In genomic region chr17:25881691-25882090, GRCm38 (mm10) we compare ENCODE assay signal across 13 mouse cellular contexts. TPM values are rescaled to one million over a fixed set of nuclear protein-coding genes. Genes with fewer than 3 reads are reported as not detected.
DNase-seq lines count a peak whose midpoint lies in the region; ATAC-seq and TF ChIP-seq lines count a peak whose summit lies in the region.
"Had no signal": no experiment of that assay in that cellular context is flagged by ENCODE, and none has a peak within 500 bp of the region (broad histone marks: within the 10 kb centered on the region; RNA-seq: fewer than 3 reads in every experiment).

No protein-coding gene starts in this region.

- H3K9ac ChIP-seq in hindbrain, embryonic 15.5 days, result 0 out of 2 replicates have a peak overlapping the region, but pooled peaks have one; percentile 13
- 0 out of 2 replicates have a peak overlapping the region, but pooled peaks have one; percentile 12 for H3K9ac ChIP-seq in neural tube, embryonic 13.5 days
- H3K9ac ChIP-seq: neural tube, embryonic 12.5 days had no signal

- H3K36me3 ChIP-seq in embryonic facial prominence, embryonic 10.5 days (replicated peaks), result peaks cover 69% of the 10 kb centered on the region
- peaks cover 11% of the 10 kb centered on the region for H3K36me3 ChIP-seq in hindbrain, embryonic 15.5 days
- peaks cover 63% of the 10 kb centered on the region for H3K36me3 ChIP-seq in neural tube, embryonic 13.5 days

- no peak for ATAC-seq in hindbrain, embryonic 15.5 days (ENCODE audit: low FRiP score, low read depth)
- no peak for ATAC-seq in neural tube, embryonic 13.5 days (ENCODE audit: low read depth)
- no peak for ATAC-seq in monocyte, adult 5-6 weeks (replicated peaks; ENCODE audit: insufficient number of reproducible peaks, low FRiP score, low TSS enrichment, poor library complexity, severe bottlenecking)
- ATAC-seq: intestine, postnatal 0 days had no signal

- H3K4me1 ChIP-seq in embryonic facial prominence, embryonic 10.5 days, result peaks cover 93% of the 10 kb centered on the region
- H3K4me1 ChIP-seq in hindbrain, embryonic 15.5 days (replicated peaks), result peaks cover 28% of the 10 kb centered on the region
- H3K4me1 ChIP-seq in neural tube, embryonic 13.5 days (replicated peaks), result peaks cover 24% of the 10 kb centered on the region

- H3K27me3 ChIP-seq in embryonic facial prominence, embryonic 10.5 days (replicated peaks; ENCODE audit: low read depth, poor library complexity, severe bottlenecking), result no peaks in the 10 kb centered on the region
- H3K27me3 ChIP-seq in hindbrain, embryonic 15.5 days, result no peaks in the 10 kb centered on the region
- H3K27me3 ChIP-seq in neural tube, embryonic 13.5 days, result no peaks in the 10 kb centered on the region
- H3K27me3 ChIP-seq: neural tube, embryonic 12.5 days had no signal

- WGBS in embryonic facial prominence, embryonic 10.5 days, result 10% methylated on average over 4 of the region's 4 CpGs
- WGBS in hindbrain, embryonic 15.5 days, result 29% methylated on average over 4 of the region's 4 CpGs
- WGBS in neural tube, embryonic 13.5 days, result 9% methylated on average over 4 of the region's 4 CpGs

- H3K9me3 ChIP-seq in embryonic facial prominence, embryonic 10.5 days, result no peaks in the 10 kb centered on the region
- no peaks in the 10 kb centered on the region for H3K9me3 ChIP-seq in hindbrain, embryonic 15.5 days
- H3K9me3 ChIP-seq in neural tube, embryonic 13.5 days, result no peaks in the 10 kb centered on the region
- H3K9me3 ChIP-seq: neural tube, embryonic 12.5 days had no signal

- H3K27ac ChIP-seq in layer of hippocampus, adult 2 months, result peak overlapping the region; percentile 67
- H3K27ac ChIP-seq in embryonic facial prominence, embryonic 10.5 days (replicated peaks), result peak overlapping the region; percentile 89
- H3K27ac ChIP-seq in hindbrain, embryonic 15.5 days (replicated peaks), result 0 out of 2 replicates have a peak overlapping the region, but pooled peaks have one; percentile 18
- peak overlapping the region; percentile 59 for H3K27ac ChIP-seq in neural tube, embryonic 13.5 days (replicated peaks)
- H3K27ac ChIP-seq: left cerebral cortex, adult 2 months; neural tube, embryonic 12.5 days had no signal

- no peak for TF ChIP-seq CTCF in layer of hippocampus, adult 2 months (conservative IDR thresholded peaks at IDR 0.05)

- H3K4me2 ChIP-seq in hindbrain, embryonic 15.5 days, result no peak overlapping the region
- H3K4me2 ChIP-seq in neural tube, embryonic 13.5 days, result no peak overlapping the region
- H3K4me2 ChIP-seq: neural tube, embryonic 12.5 days had no signal

- DNase-seq in layer of hippocampus, adult 2 months (ENCODE audit: low spot score in 2 of 2), result no peak
- DNase-seq in layer of hippocampus, adult 9-10 months (ENCODE audit: low spot score), result no peak
- DNase-seq in embryonic facial prominence, embryonic 10.5 days (ENCODE audit: low spot score), result peak; percentile 66
- no peak for DNase-seq in thymus, adult 18-20 months
- DNase-seq: lung, postnatal 14 days; spleen, adult 18-20 months; thymus, postnatal 25 days had no signal

- H3K4me3 ChIP-seq in layer of hippocampus, adult 2 months, result no peak overlapping the region
- peak overlapping the region; percentile 36 for H3K4me3 ChIP-seq in embryonic facial prominence, embryonic 10.5 days
- H3K4me3 ChIP-seq in hindbrain, embryonic 15.5 days, result no peak overlapping the region
- H3K4me3 ChIP-seq in neural tube, embryonic 13.5 days, result no peak overlapping the region
- H3K4me3 ChIP-seq: left cerebral cortex, adult 2 months; neural tube, embryonic 12.5 days had no signal

RNA-seq across cellular contexts. Expression of gene Wfikkn1, which starts 1.0 kb away (rescaled TPM):
- total RNA-seq in layer of hippocampus, adult 2 months (2021), result 1 to 10 TPM; 1.7 to 2.8 TPM
- 7.8 and 12.6 TPM in 2 replicates for polyA plus RNA-seq in embryonic facial prominence, embryonic 10.5 days (2016; fragmentation: Nextera tagmentation; extraction: Ambion mirVana)
- 0.39 and 0.44 TPM in 2 replicates for polyA plus RNA-seq in hindbrain, embryonic 15.5 days (2015; fragmentation: Nextera tagmentation; extraction: Ambion mirVana)
- 0.53 and 0.79 TPM in 2 replicates for polyA plus RNA-seq in neural tube, embryonic 13.5 days (2015; fragmentation: Nextera tagmentation; extraction: Ambion mirVana)
- 1.0 to 2.1 TPM (median 1.4 TPM) in 3 replicates for total RNA-seq in monocyte, adult 5-6 weeks (2017)

RNA-seq across cellular contexts. Expression of gene Mettl26, which starts 6.8 kb away (rescaled TPM):
- 10 to 100 TPM; 39.0 to 39.9 TPM for total RNA-seq in layer of hippocampus, adult 2 months (2021)
- polyA plus RNA-seq in embryonic facial prominence, embryonic 10.5 days (2016; fragmentation: Nextera tagmentation; extraction: Ambion mirVana), result 68.1 and 69.8 TPM in 2 replicates
- polyA plus RNA-seq in hindbrain, embryonic 15.5 days (2015; fragmentation: Nextera tagmentation; extraction: Ambion mirVana), result 58.7 and 64.1 TPM in 2 replicates
- 56.8 and 65.5 TPM in 2 replicates for polyA plus RNA-seq in neural tube, embryonic 13.5 days (2015; fragmentation: Nextera tagmentation; extraction: Ambion mirVana)
- total RNA-seq in monocyte, adult 5-6 weeks (2017), result 1.3 to 10.0 TPM (median 7.0 TPM) in 3 replicates

RNA-seq across cellular contexts. Expression of gene Mcrip2, which starts 13.1 kb away (rescaled TPM):
- total RNA-seq in layer of hippocampus, adult 2 months (2021), result 10 to 100 TPM; 20.9 to 21.6 TPM
- polyA plus RNA-seq in embryonic facial prominence, embryonic 10.5 days (2016; fragmentation: Nextera tagmentation; extraction: Ambion mirVana), result 17.3 and 20.2 TPM in 2 replicates
- 27.0 and 28.4 TPM in 2 replicates for polyA plus RNA-seq in hindbrain, embryonic 15.5 days (2015; fragmentation: Nextera tagmentation; extraction: Ambion mirVana)
- polyA plus RNA-seq in neural tube, embryonic 13.5 days (2015; fragmentation: Nextera tagmentation; extraction: Ambion mirVana), result 10.8 and 14.2 TPM in 2 replicates
- total RNA-seq in monocyte, adult 5-6 weeks (2017), result 1.1 to 5.7 TPM (median 1.6 TPM) in 3 replicates

RNA-seq across cellular contexts. Expression of gene Wdr90, which starts 20.4 kb away (rescaled TPM):
- total RNA-seq in layer of hippocampus, adult 2 months (2021), result 10 to 100 TPM; 21.7 to 24.6 TPM
- 53.8 and 56.1 TPM in 2 replicates for polyA plus RNA-seq in embryonic facial prominence, embryonic 10.5 days (2016; fragmentation: Nextera tagmentation; extraction: Ambion mirVana)
- polyA plus RNA-seq in hindbrain, embryonic 15.5 days (2015; fragmentation: Nextera tagmentation; extraction: Ambion mirVana), result 19.0 and 19.9 TPM in 2 replicates
- polyA plus RNA-seq in neural tube, embryonic 13.5 days (2015; fragmentation: Nextera tagmentation; extraction: Ambion mirVana), result 14.1 and 15.6 TPM in 2 replicates
- total RNA-seq in monocyte, adult 5-6 weeks (2017), result 2.9 to 7.7 TPM (median 3.4 TPM) in 3 replicates

RNA-seq across cellular contexts. Expression of gene Rhot2, which starts 37.0 kb away (rescaled TPM):
- 100 to 1,000 TPM in 1 of 2 experiments, 10 to 100 TPM in 1; 95.9 to 107 TPM for total RNA-seq in layer of hippocampus, adult 2 months (2021)
- 26.3 and 27.2 TPM in 2 replicates for polyA plus RNA-seq in embryonic facial prominence, embryonic 10.5 days (2016; fragmentation: Nextera tagmentation; extraction: Ambion mirVana)
- polyA plus RNA-seq in hindbrain, embryonic 15.5 days (2015; fragmentation: Nextera tagmentation; extraction: Ambion mirVana), result 15.1 and 16.6 TPM in 2 replicates
- polyA plus RNA-seq in neural tube, embryonic 13.5 days (2015; fragmentation: Nextera tagmentation; extraction: Ambion mirVana), result 15.4 and 18.3 TPM in 2 replicates
- total RNA-seq in monocyte, adult 5-6 weeks (2017), result 17.6 to 38.7 TPM (median 34.3 TPM) in 3 replicates

Comparison
In these comparisons a context has a peak if more than half of its experiments do, and no peak if none do; other contexts are left out.
1. H3K27ac ChIP-seq: peak in every context shown above with its lines; median percentile 89 in embryonic facial prominence, embryonic 10.5 days; 67 in layer of hippocampus, adult 2 months; 59 in neural tube, embryonic 13.5 days; 18 in hindbrain, embryonic 15.5 days.